Mouse (Mus musculus) testis, adult 2 months (tissue): ENCODE measurements around the gene Aunip. TPM values are rescaled to one million over a fixed set of nuclear protein-coding genes. Genes with fewer than 3 reads are reported as not detected.

Source experiments
- H3K27ac ChIP-seq: fragments of 200-500 bp; 2 replicates; pipeline ENCODE4 v1.5.1; 2012; ENCODE audit warnings: low read depth, low read length; ENCODE audit not compliant: control insufficient read depth, insufficient read depth
- H3K27me3 ChIP-seq: fragments of 200-500 bp; 2 replicates; pipeline ENCODE4 v1.6.1; 2012; ENCODE audit warnings: mild to moderate bottlenecking, low read length, moderate library complexity; ENCODE audit not compliant: control insufficient read depth, insufficient read depth
- H3K36me3 ChIP-seq: fragments of 200-500 bp; 2 replicates; pipeline ENCODE4 v1.6.1; 2012; ENCODE audit warnings: mild to moderate bottlenecking, low read length; ENCODE audit not compliant: control insufficient read depth, insufficient read depth
- H3K4me1 ChIP-seq: fragments of 200-500 bp; 2 replicates; pipeline ENCODE4 v1.6.1; 2012; ENCODE audit warnings: low read length; ENCODE audit not compliant: control insufficient read depth, insufficient read depth
- H3K4me3 ChIP-seq: fragments of 200-500 bp; 2 replicates; pipeline ENCODE4 v1.5.1; 2012; ENCODE audit warnings: low read depth, mild to moderate bottlenecking, low read length, moderate library complexity, mixed read lengths; ENCODE audit not compliant: control insufficient read depth
- CTCF ChIP-seq: fragments of 200-500 bp; IDR thresholded peaks from 2 replicates; pipeline ENCODE4 v1.5.1; 2012; ENCODE audit warnings: low read depth, mild to moderate bottlenecking, inconsistent platforms, low read length, moderate library complexity; ENCODE audit not compliant: control insufficient read depth, insufficient read depth, insufficient replicate concordance
- POLR2A ChIP-seq: fragments of 200-500 bp; IDR thresholded peaks from 2 replicates; pipeline ENCODE4 v1.6.1; 2012; ENCODE audit warnings: low read depth, mild to moderate bottlenecking, inconsistent platforms, low read length, moderate library complexity; ENCODE audit not compliant: control insufficient read depth
- polyA plus RNA-seq: library from polyadenylated mRNA; depleted of rRNA; stranded (reverse); fragments of >200 nt; gene quantifications from 2 replicates; pipeline ENCODE4 v1.2.3, GENCODE M21; 2012

Gene Aunip
- polyA plus RNA-seq, 1 experiment, result 3.8 TPM

DNA sequence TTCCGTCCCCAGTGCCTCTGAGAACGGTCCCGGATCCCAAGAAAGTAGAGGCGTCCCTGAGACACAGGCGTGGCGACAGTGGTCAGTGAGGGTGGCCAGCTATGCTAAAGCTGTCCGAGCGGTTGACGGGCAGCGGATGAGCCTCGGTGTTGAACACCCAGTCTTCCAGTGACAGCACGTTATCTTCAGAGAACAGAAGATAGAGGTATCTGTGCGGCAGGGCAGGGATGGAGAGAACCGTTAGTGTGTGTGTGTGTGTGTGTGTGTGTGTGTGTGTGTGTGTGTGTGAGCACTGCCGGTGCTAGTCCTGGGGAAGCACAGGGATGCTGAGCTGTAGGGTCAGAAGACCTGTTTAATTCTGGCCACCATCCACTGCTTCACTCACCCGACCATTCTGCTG is 52.8 kb downstream of the Aunip start:
- Histone ChIP-seq H3K27ac (no peak overlapping the region), H3K27me3 (no peaks in the 10 kb centered on the region), H3K4me1 (peaks cover 1% of the 10 kb centered on the region), H3K4me3 (no peak overlapping the region), H3K36me3 (no peaks in the 10 kb centered on the region)
- TF ChIP-seq CTCF (no peak), POLR2A (no peak)

DNA sequence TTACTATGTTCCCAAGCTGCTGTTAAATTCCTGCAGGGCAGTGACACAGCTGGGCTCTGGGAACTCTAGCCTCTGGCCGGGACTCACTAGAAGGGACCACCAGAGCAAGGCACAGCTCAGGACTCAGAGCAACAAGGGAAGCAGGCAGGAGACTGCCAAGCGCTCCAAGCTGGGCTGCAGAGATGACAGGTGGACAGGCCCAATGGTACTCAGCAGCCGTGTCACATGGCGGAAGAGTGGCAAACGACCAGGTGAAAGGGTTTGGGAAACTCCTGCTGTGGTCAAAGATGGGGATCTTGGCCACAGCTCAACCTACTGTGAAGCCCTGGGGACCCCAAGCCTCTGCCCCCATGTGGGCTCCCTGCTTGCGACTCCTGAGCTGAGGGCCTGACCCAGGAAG is 53.3 kb downstream of the Aunip start:
- no peaks in the 10 kb centered on the region for H3K27me3 ChIP-seq
- H3K36me3 ChIP-seq, result no peaks in the 10 kb centered on the region
- TF ChIP-seq POLR2A (no peak), CTCF (no peak)
- no peaks in the 10 kb centered on the region; the same call in none of the 2 replicates for H3K4me1 ChIP-seq
- H3K27ac ChIP-seq, result no peak overlapping the region
- H3K4me3 ChIP-seq, result no peak overlapping the region

DNA sequence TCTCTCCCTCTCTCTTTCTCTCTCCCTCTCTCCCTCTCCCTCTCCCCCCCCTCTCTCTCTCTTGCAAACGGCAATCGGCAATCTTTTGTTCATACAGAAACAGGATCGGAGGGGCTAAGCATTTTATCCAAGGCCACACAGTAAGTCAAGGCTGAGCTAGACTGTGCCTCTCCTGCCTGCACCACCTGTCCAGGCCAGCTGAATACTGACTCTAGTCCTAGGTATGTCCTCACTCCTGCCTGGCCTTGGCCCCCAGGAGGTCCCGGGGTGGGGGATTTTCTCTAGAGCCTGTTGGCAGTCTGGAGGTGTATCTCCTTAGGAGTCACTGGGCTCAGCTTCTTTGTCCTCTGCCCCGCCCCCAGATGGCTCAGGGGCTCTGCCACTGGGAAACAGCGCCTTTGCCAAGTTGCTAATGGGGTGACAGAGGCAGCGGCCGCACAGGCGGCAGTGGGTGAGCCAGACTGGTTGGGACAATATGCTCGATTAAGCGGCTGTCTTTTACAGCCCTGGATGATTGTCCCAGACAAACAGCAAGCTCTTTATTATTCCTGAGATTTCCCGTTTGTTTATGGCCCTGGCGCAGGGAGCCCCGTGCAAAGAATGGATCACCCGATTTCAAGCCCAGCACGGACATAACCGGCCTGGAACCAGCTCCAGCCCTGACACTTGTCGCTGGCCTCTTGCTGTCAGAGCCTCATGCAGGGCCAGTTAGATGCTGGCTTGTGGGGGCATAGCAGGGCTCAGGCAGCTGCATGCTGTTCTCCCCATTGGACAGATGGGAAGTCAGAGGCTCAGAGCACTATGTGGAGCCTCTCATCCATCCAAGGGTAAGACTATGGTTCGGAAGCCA is 56.8 kb downstream of the Aunip start:
- no peaks in the 10 kb centered on the region; the same call in none of the 2 replicates for H3K4me1 ChIP-seq
- TF ChIP-seq POLR2A (no peak), CTCF (no peak)
- no peaks in the 10 kb centered on the region for H3K27me3 ChIP-seq
- no peak overlapping the region for H3K4me3 ChIP-seq
- no peak overlapping the region for H3K27ac ChIP-seq
- H3K36me3 ChIP-seq, result no peaks in the 10 kb centered on the region

DNA sequence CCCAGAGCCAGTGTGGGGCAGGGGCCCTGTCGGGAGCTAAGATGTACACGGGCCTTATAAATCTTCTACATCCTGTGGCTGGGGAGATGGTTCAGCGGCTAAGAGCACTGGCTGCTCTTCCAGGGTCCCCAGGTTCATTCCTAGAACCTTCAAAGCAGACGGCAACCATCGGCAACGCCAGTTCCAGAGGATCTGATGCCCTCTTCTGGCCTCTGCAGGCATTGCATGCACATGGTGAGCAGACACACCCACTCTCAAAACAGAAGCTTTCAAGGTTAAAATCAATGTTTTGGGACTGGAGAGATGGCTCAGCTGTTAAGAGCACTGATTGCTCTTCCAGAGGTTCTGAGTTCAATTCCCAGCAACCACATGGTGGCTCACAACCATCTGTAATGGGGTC is 58.4 kb downstream of the Aunip start:
- no peak overlapping the region for H3K4me3 ChIP-seq

DNA sequence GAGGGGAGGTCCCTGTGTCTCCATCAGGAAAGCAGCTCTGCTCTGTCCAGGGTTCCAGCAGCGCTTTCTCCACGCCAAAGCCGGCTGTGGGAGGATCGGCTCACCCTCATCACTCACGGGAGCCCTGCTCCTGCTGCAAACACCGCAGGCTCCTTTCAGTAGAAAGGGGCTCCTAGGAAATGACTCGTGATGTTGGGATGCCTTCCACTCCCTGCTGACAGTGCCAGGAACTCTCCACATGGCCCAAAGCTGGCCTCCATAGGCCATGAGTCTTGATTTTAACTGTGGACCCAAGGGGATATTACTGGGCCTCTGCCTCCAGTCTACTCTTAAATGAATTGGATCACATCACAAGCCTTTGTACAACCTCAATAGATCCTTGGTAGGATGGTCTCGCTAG is 59.0 kb downstream of the Aunip start:
- Histone ChIP-seq H3K4me1 (no peaks in the 10 kb centered on the region), H3K4me3 (no peak overlapping the region), H3K27ac (no peak overlapping the region), H3K36me3 (no peaks in the 10 kb centered on the region), H3K27me3 (no peaks in the 10 kb centered on the region)
- no peak for TF ChIP-seq CTCF
- TF ChIP-seq POLR2A, result no peak

More for the DNA sequence above, 58.4 kb downstream of the Aunip start:
- TF ChIP-seq CTCF (peak; percentile 76; the same call in 1 of the 2 replicates), POLR2A (no peak)
- Histone ChIP-seq H3K36me3 (no peaks in the 10 kb centered on the region), H3K27ac (no peak overlapping the region), H3K4me1 (no peaks in the 10 kb centered on the region), H3K27me3 (no peaks in the 10 kb centered on the region)

DNA sequence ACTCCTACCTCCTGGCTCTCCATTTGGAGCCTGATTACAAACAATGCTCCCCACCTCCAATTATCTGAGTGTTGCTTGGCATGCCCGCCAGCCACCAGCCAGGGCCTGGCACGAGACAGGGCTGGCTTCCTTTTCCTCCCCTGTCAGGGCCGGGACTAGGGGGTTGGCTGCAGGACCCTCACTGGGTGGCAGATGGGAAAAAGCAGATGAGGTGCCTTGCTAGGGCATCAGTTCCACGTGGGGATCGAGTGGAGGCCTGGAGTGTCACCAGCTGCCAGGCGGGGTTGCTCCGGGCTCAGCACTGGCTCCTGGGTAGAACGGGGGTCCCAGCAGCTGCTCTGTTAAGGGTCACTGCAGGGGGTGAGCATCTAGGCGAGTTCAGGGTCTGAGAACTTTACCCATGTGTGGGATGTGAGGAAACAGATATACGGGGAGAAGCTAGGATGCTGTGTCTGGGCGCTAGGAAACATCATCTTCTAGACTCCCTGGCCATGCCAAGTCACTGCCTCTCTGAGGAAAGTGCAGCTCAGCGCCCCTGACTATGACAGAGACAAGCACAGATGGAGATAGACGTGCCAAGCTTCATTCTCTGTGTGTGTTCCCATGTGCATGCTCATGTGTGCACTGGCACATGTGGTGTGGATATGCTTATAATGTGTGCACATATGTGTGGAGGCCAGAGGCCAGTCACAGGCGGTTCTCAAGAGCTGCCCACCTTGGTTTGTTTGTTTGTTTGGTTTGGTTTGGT is 60.1 kb downstream of the Aunip start:
- TF ChIP-seq CTCF (no peak), POLR2A (no peak)
- Histone ChIP-seq H3K4me3 (no peak overlapping the region), H3K27ac (no peak overlapping the region), H3K27me3 (no peaks in the 10 kb centered on the region), H3K36me3 (no peaks in the 10 kb centered on the region), H3K4me1 (no peaks in the 10 kb centered on the region)
